Mouse (Mus musculus): Measurements from ENCODE around the gene Fsd1.

DNA sequence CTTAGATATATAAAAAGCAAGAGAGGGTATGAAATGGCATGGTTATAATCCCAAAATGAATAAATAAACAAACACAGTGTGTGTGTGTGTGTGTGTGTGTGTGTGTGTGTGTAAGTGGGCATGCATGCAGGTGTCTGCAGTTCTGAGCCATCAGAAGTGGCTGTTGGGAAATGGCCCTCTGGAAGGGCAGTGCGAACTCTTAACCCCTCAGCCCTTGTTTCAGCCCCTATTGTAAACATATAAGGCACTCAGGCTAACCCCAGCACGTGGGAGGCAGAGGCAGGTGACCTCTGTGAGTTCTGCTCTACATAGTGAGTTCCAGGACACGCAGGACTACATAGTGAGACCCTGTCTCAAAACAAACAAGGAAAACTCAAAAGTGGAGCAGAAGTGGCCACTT, 9.0 kb upstream of the Fsd1 start:
- TF ChIP-seq CTCF (IDR thresholded peaks at IDR 0.05), result no peak
- no peak for TF ChIP-seq EP300 (IDR thresholded peaks at IDR 0.05)

Measured in lung, postnatal 0 days (tissue).